Mouse (Mus musculus): ENCODE results near the gene Lpp. TPM values are rescaled to one million over a fixed set of nuclear protein-coding genes. Genes with fewer than 3 reads are reported as not detected.

Gene Lpp
- polyA plus RNA-seq, 1 experiment from 2014 or later: 65.1 TPM

DNA sequence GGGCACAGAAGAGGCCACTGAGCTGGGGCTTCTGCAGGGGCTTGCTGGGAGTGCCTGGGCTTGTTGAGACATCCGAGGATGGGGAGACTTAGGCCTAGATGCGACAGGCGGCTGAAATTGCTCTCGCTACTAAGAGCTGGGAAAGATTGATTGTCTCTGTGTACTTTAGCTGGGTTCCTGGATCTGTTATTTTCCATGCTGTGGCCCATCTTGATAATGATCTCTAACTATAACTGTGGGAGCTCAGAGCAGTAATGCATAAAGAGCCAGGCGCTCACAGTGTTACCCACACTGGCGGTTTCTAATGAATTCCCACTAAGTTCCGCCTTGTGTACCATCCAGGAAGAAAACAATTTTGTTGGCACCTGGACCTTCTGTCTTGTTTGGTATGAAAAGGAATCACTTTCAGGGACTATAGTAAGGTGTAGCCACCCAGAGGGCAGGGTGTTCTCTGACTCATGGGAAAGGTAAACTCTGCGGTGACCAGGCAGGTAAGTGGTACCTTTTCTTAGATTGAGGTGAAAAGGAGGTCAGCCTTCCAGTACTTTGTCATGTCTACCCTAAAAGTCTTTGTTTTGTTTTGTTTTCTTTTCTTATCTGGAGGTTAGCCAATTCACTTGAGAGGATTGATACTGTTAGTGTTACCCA lies 10.6 kb downstream of the Lpp start:
- H3K4me1 ChIP-seq: peaks cover 13% of the 10 kb centered on the region
- H3K9me3 ChIP-seq: peaks cover 3% of the 10 kb centered on the region; the same call in 1 of the 2 replicates
- peaks cover 43% of the 10 kb centered on the region for H3K36me3 ChIP-seq
- H3K27me3 ChIP-seq (ENCODE audit: insufficient read depth, poor library complexity, severe bottlenecking): no peaks in the 10 kb centered on the region
- DNase-seq (ENCODE audit: low spot score): peak; percentile 43
- H3K27ac ChIP-seq: no peak overlapping the region
- no peak overlapping the region for H3K4me3 ChIP-seq
- WGBS: 90% methylated on average over 8 of the region's 8 CpGs

- 95% methylated on average over 2 of the region's 2 CpGs for WGBS
- Histone ChIP-seq H3K4me3 (no peak overlapping the region), H3K4me1 (0 out of 2 replicates have a peak, but pooled peaks cover 13% of the 10 kb centered on the region), H3K9me3 (peaks cover 3% of the 10 kb centered on the region; the same call in 1 of the 2 replicates), H3K36me3 (peaks cover 58% of the 10 kb centered on the region), H3K27me3 (ENCODE audit: insufficient read depth, poor library complexity, severe bottlenecking) (no peaks in the 10 kb centered on the region), H3K27ac (no peak overlapping the region)
- DNase-seq (ENCODE audit: low spot score): no peak
These were observed 13.2 kb downstream of the Lpp start for GRCm38 (mm10) chr16:24406521-24406920.

DNA sequence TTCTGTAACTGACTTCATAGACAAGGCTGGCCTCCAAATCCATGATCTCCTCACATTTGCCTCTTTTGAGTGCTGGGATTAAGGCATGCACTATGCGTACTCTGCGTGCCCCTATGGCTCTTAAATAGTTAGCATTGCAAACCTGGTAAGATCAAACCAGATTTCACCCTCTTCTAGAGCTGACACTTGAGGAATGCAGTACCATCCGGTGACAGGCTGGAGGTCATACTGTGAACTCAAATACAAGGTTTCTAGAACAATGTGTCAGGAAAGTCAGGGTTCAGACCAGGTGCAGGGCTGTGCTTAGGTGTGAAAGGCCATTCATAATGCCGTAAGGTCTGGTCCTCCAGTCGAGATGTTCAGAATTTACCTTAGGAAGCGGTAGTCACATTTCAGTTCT lies 18.0 kb downstream of the Lpp start:
- no peak overlapping the region for H3K27ac ChIP-seq
- 82% methylated on average over 6 of the region's 6 CpGs for WGBS

DNA sequence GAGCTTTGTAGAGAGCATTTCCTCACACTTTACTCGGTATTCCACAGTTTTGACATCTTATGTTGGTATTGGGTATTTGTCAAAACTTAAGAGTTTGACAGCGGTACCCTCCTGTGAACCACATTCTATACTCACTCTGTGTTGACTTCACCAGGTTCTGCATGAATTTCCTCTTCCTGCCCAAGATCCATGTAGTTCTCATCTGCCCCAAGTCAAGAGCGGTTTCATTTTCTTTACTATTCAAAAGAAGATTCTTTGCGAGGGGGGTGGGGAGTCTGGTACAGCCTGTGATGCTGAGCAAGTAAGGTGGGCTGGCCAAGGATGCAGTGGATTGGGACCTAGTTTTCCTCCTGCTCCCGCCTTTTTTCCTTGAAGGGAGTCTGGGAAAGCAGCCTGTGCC lies 18.9 kb downstream of the Lpp start:
- H3K27ac ChIP-seq: no peak overlapping the region
- peaks cover 42% of the 10 kb centered on the region for H3K36me3 ChIP-seq
- 86% methylated on average over 5 of the region's 5 CpGs for WGBS
- peaks cover 25% of the 10 kb centered on the region; the same call in 1 of the 2 replicates for H3K4me1 ChIP-seq
- no peak overlapping the region for H3K4me3 ChIP-seq
- no peaks in the 10 kb centered on the region for H3K27me3 ChIP-seq (ENCODE audit: insufficient read depth, poor library complexity, severe bottlenecking)
- H3K9me3 ChIP-seq: no peaks in the 10 kb centered on the region
- no peak for DNase-seq (ENCODE audit: low spot score)

More for the DNA sequence above, 18.0 kb downstream of the Lpp start:
- H3K36me3 ChIP-seq: peaks cover 42% of the 10 kb centered on the region
- peaks cover 19% of the 10 kb centered on the region; the same call in 1 of the 2 replicates for H3K4me1 ChIP-seq
- H3K4me3 ChIP-seq: no peak overlapping the region
- DNase-seq (ENCODE audit: low spot score): no peak
- H3K9me3 ChIP-seq: no peaks in the 10 kb centered on the region
- H3K27me3 ChIP-seq (ENCODE audit: insufficient read depth, poor library complexity, severe bottlenecking): no peaks in the 10 kb centered on the region

GRCm38 (mm10) chr16:24413059-24413458 lies 19.8 kb downstream of the Lpp start:
- no peak overlapping the region for H3K4me3 ChIP-seq
- peaks cover 42% of the 10 kb centered on the region for H3K36me3 ChIP-seq
- no peak overlapping the region for H3K27ac ChIP-seq
- 92% methylated on average over 4 of the region's 4 CpGs for WGBS
- H3K27me3 ChIP-seq (ENCODE audit: insufficient read depth, poor library complexity, severe bottlenecking): no peaks in the 10 kb centered on the region
- H3K4me1 ChIP-seq: peaks cover 34% of the 10 kb centered on the region
- H3K9me3 ChIP-seq: no peaks in the 10 kb centered on the region
- DNase-seq (ENCODE audit: low spot score): no peak

DNA sequence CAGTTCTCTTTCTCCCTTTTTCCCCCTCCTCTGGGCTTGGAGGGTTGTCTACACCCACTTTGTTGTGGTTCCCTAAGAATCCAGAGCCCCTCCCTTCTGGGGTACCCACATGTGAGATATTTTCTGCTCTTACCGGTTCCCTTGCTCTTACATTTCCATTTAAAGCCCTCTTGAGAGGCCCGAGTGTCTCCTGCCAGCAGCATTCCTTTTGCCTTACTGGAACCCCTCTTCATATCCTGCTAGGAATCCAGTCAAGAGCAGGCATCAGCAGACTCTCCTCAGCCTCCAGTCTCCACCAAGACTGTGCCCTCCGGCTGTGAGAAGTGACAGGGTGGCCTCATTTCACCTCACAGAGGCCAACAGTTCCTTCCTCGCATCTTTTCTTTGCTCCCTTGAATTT lies 24.7 kb downstream of the Lpp start:
- H3K4me3 ChIP-seq: no peak overlapping the region
- no peaks in the 10 kb centered on the region for H3K9me3 ChIP-seq
- peak overlapping the region; percentile 79 for H3K27ac ChIP-seq
- H3K4me1 ChIP-seq: peaks cover 61% of the 10 kb centered on the region
- no peak for DNase-seq (ENCODE audit: low spot score)
- H3K36me3 ChIP-seq: peaks cover 30% of the 10 kb centered on the region
- WGBS: 46% methylated on average over 4 of the region's 4 CpGs
- no peaks in the 10 kb centered on the region for H3K27me3 ChIP-seq (ENCODE audit: insufficient read depth, poor library complexity, severe bottlenecking)

GRCm38 (mm10) chr16:24420603-24421120 lies 27.4 kb downstream of the Lpp start:
- peaks cover 83% of the 10 kb centered on the region for H3K4me1 ChIP-seq
- no peaks in the 10 kb centered on the region for H3K9me3 ChIP-seq
- DNase-seq (ENCODE audit: low spot score): no peak
- 57% methylated on average over 5 of the region's 5 CpGs for WGBS
- peaks cover 19% of the 10 kb centered on the region for H3K36me3 ChIP-seq
- H3K27ac ChIP-seq: no peak overlapping the region
- no peak overlapping the region for H3K4me3 ChIP-seq
- no peaks in the 10 kb centered on the region for H3K27me3 ChIP-seq (ENCODE audit: insufficient read depth, poor library complexity, severe bottlenecking)

DNA sequence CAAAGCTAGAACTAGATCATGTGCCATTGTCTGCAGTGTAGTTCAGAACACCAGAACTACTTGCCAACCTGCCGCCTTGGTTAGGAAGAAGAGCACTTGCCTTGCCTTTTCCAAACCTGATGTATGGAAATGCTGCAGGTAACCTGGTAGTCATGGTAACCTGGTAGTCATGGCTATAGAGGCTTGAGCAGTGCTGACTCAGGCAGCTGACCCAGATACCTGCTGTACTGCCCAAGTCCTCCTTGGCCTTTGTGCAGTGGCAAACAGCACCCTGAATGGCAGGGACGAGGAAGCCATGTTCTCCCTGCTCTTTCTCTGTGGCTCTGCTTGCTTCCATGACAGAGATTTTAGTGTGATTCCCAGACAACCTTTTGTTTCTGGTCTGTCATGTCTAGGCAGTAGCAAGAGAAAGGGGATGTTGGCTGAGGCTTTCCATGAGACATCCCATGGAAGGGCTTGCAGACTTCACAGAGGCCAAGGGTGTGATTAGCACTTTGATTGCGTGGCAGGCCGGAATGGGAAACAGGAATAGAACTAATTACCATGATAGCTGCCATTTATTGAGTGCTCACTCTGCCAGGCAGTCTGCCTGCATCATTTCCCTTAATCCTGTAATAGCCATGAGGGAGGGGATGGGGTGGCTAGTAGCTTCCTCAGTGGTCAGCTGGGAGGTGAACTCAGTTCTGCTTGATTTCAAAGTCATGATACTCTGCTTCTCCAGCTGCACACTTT lies 28.5 kb downstream of the Lpp start:
- H3K27me3 ChIP-seq (ENCODE audit: insufficient read depth, poor library complexity, severe bottlenecking): no peaks in the 10 kb centered on the region
- peaks cover 87% of the 10 kb centered on the region for H3K4me1 ChIP-seq
- H3K27ac ChIP-seq: peak overlapping the region; percentile 70
- no peaks in the 10 kb centered on the region for H3K9me3 ChIP-seq
- WGBS: 68% methylated on average over 4 of the region's 4 CpGs
- H3K4me3 ChIP-seq: no peak overlapping the region
- peaks cover 7% of the 10 kb centered on the region for H3K36me3 ChIP-seq
- DNase-seq (ENCODE audit: low spot score): no peak

GRCm38 (mm10) chr16:24423196-24423595 lies 29.9 kb downstream of the Lpp start:
- WGBS: 78% methylated on average over 4 of the region's 4 CpGs
- Histone ChIP-seq H3K4me3 (no peak overlapping the region), H3K36me3 (0 out of 2 replicates have a peak, but pooled peaks cover 3% of the 10 kb centered on the region), H3K9me3 (no peaks in the 10 kb centered on the region), H3K27me3 (ENCODE audit: insufficient read depth, poor library complexity, severe bottlenecking) (no peaks in the 10 kb centered on the region), H3K27ac (peak overlapping the region; percentile 75; the same call in 1 of the 2 replicates), H3K4me1 (peaks cover 83% of the 10 kb centered on the region)
- no peak for DNase-seq (ENCODE audit: low spot score)

DNA sequence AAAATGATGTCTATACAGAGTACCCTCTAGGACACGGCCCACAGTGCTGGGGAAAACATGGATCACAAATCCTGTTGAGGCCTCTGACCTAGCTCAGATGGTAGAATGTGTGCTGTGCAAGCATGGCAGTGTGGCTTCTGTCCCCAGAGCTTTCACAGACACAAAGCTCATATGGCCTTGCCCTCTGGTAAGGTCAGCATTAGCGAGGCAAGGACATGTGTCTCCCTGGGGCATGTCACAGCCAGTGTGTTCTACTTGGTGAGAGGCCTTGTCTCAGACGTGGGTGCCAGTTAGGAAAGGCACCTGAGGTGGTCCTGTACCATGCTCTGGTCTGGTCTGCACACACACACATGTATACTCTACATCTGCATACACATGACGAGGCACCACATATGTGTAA lies 30.4 kb downstream of the Lpp start:
- no peak overlapping the region for H3K4me3 ChIP-seq
- peaks cover 83% of the 10 kb centered on the region for H3K4me1 ChIP-seq
- H3K27ac ChIP-seq: peak overlapping the region; percentile 75
- DNase-seq (ENCODE audit: low spot score): no peak
- no peaks in the 10 kb centered on the region for H3K9me3 ChIP-seq
- WGBS: 63% methylated on average over 4 of the region's 4 CpGs
- H3K27me3 ChIP-seq (ENCODE audit: insufficient read depth, poor library complexity, severe bottlenecking): no peaks in the 10 kb centered on the region
- H3K36me3 ChIP-seq: no peaks in the 10 kb centered on the region; the same call in 1 of the 2 replicates

GRCm38 (mm10) chr16:24424356-24424977 lies 31.2 kb downstream of the Lpp start:
- H3K27ac ChIP-seq: peak overlapping the region; percentile 75
- H3K4me1 ChIP-seq: peaks cover 88% of the 10 kb centered on the region
- no peaks in the 10 kb centered on the region for H3K9me3 ChIP-seq
- no peak overlapping the region for H3K4me3 ChIP-seq
- no peaks in the 10 kb centered on the region for H3K27me3 ChIP-seq (ENCODE audit: insufficient read depth, poor library complexity, severe bottlenecking)
- WGBS: 46% methylated on average over 12 of the region's 12 CpGs
- DNase-seq (ENCODE audit: low spot score): no peak
- H3K36me3 ChIP-seq: no peaks in the 10 kb centered on the region; the same call in 1 of the 2 replicates

- Histone ChIP-seq H3K27me3 (ENCODE audit: insufficient read depth, poor library complexity, severe bottlenecking) (no peaks in the 10 kb centered on the region), H3K27ac (peak overlapping the region; percentile 44; the same call in 1 of the 2 replicates), H3K9me3 (no peaks in the 10 kb centered on the region), H3K4me3 (no peak overlapping the region), H3K36me3 (no peaks in the 10 kb centered on the region; the same call in 1 of the 2 replicates), H3K4me1 (peaks cover 87% of the 10 kb centered on the region)
- WGBS: 47% methylated on average over 3 of the region's 3 CpGs
- no peak for DNase-seq (ENCODE audit: low spot score)
These were observed 32.5 kb downstream of the Lpp start for GRCm38 (mm10) chr16:24425816-24426215.

DNA sequence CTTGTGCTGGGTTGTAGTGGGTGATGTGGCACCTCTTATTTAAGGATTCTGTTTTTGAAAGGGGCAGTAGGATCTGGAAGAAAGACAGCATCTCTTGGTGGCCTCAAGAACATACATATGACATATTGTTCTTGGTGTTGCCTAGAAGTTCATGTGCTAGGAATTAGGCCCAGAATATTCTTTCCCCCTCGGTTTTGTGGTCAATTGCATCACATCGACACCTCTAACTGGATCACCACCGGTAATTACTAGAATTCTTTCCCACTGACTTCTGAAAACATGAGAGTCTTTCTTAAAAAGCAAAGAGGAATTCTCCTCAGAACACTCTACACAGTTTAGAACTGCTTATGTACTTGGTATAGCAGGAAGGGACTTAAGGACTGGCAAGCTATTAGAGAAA lies 34.3 kb downstream of the Lpp start:
- Histone ChIP-seq H3K4me1 (peaks cover 78% of the 10 kb centered on the region), H3K27ac (no peak overlapping the region), H3K36me3 (no peaks in the 10 kb centered on the region; the same call in 1 of the 2 replicates), H3K27me3 (ENCODE audit: insufficient read depth, poor library complexity, severe bottlenecking) (no peaks in the 10 kb centered on the region), H3K9me3 (no peaks in the 10 kb centered on the region), H3K4me3 (no peak overlapping the region)
- 88% methylated on average over 3 of the region's 3 CpGs for WGBS
- no peak for DNase-seq (ENCODE audit: low spot score)
